Mouse (Mus musculus) heart, embryonic 16.5 days (tissue): ENCODE measurements around the gene Ddx27. TPM values are rescaled to one million over a fixed set of nuclear protein-coding genes. Genes with fewer than 3 reads are reported as not detected.

Experiments
- ATAC-seq: fragments of 200-750 bp; cut with Nextera tagmentation; replicated peaks from 2 replicates; pipeline ENCODE4 v1.8.0; 2017; ENCODE audit warnings: moderate number of reproducible peaks; ENCODE audit not compliant: insufficient read depth, low FRiP score; ENCODE audit errors: extremely low read depth
- H3K27ac ChIP-seq: fragments of 300-500 bp; sonication (generic); 2 replicates; pipeline ENCODE4 v1.5.1; 2014; ENCODE audit warnings: mild to moderate bottlenecking, low read length, control low read depth, moderate library complexity
- H3K27me3 ChIP-seq: fragments of 300-500 bp; sonication (generic); 2 replicates; pipeline ENCODE4 v1.6.1; 2014; ENCODE audit warnings: low read length, mixed read lengths; ENCODE audit not compliant: control insufficient read depth, insufficient read depth
- H3K36me3 ChIP-seq: fragments of 300-500 bp; sonication (generic); 2 replicates; pipeline ENCODE4 v1.6.1; 2014; ENCODE audit not compliant: control insufficient read depth, insufficient read depth
- H3K4me1 ChIP-seq: fragments of 300-500 bp; sonication (generic); 2 replicates; pipeline ENCODE4 v1.6.1; 2014; ENCODE audit warnings: low read length, mixed read lengths; ENCODE audit not compliant: control insufficient read depth, insufficient read depth
- H3K4me2 ChIP-seq: fragments of 300-500 bp; sonication (generic); 2 replicates; pipeline ENCODE4 v1.6.1; 2014; ENCODE audit warnings: low read depth, mild to moderate bottlenecking, control low read depth, low read length
- H3K4me3 ChIP-seq: fragments of 300-500 bp; sonication (generic); 2 replicates; pipeline ENCODE4 v1.5.1; 2014; ENCODE audit warnings: mild to moderate bottlenecking, control low read depth, low read length
- H3K9ac ChIP-seq: fragments of 300-500 bp; sonication (generic); 2 replicates; pipeline ENCODE4 v1.6.1; 2014; ENCODE audit warnings: low read length, control low read depth
- H3K9me3 ChIP-seq: fragments of 300-500 bp; sonication (generic); replicated peaks from 2 replicates; pipeline ENCODE4 v1.6.1; 2016; ENCODE audit warnings: low read length; ENCODE audit not compliant: control insufficient read depth
- WGBS: fragments of 180-500 bp; shearing (Covaris S2); extraction: QIAGEN DNeasy Blood & Tissue Kit; methylation state at CpG from one replicate; pipeline ENCODE4 v1.1.7; 2014; 5-methylcytosine and 5-hydroxymethylcytosine counted together
- polyA plus RNA-seq: library from polyadenylated mRNA; unstranded; fragments of >200 nt; fragmentation: Nextera tagmentation; extraction: Ambion mirVana; gene quantifications from 2 replicates; pipeline ENCODE4 v1.2.1, GENCODE M21; 2015

Ddx27 gene
- polyA plus RNA-seq, 1 experiment from 2014 or later: 33.0 TPM

GRCm38 (mm10) chr2:167043400-167044121, 28.6 kb downstream of the Ddx27 start:
- Histone ChIP-seq H3K36me3 (peaks cover 79% of the 10 kb centered on the region), H3K4me2 (no peak overlapping the region), H3K4me1 (peaks cover 9% of the 10 kb centered on the region), H3K9me3 (no peaks in the 10 kb centered on the region), H3K4me3 (no peak overlapping the region), H3K27me3 (no peaks in the 10 kb centered on the region), H3K27ac (no peak overlapping the region; the same call in 1 of the 2 replicates), H3K9ac (no peak overlapping the region)
- no peak for ATAC-seq
- 63% methylated on average over 12 of the region's 12 CpGs for WGBS

GRCm38 (mm10) chr2:167048223-167048622, 33.2 kb downstream of the Ddx27 start:
- H3K27ac ChIP-seq: peak overlapping the region; percentile 79
- ATAC-seq: no peak

GRCm38 (mm10) chr2:167048698-167049358, 33.8 kb downstream of the Ddx27 start:
- Histone ChIP-seq H3K36me3 (peaks cover 56% of the 10 kb centered on the region), H3K4me2 (no peak overlapping the region), H3K9ac (peak overlapping the region; percentile 36), H3K4me3 (no peak overlapping the region), H3K9me3 (no peaks in the 10 kb centered on the region), H3K27me3 (no peaks in the 10 kb centered on the region), H3K27ac (peak overlapping the region; percentile 79), H3K4me1 (peaks cover 17% of the 10 kb centered on the region)
- WGBS: 56% methylated on average over 8 of the region's 8 CpGs
- ATAC-seq: peak; percentile 81

More at GRCm38 (mm10) chr2:167048223-167048622, 33.2 kb downstream of the Ddx27 start:
- Histone ChIP-seq H3K4me1 (peaks cover 15% of the 10 kb centered on the region), H3K9me3 (no peaks in the 10 kb centered on the region), H3K4me2 (no peak overlapping the region), H3K9ac (peak overlapping the region; percentile 36; the same call in 1 of the 2 replicates), H3K36me3 (peaks cover 60% of the 10 kb centered on the region), H3K4me3 (no peak overlapping the region), H3K27me3 (no peaks in the 10 kb centered on the region)
- 78% methylated on average over 10 of the region's 10 CpGs for WGBS

GRCm38 (mm10) chr2:167053127-167053844, 38.3 kb downstream of the Ddx27 start:
- H3K9me3 ChIP-seq: no peaks in the 10 kb centered on the region
- no peak overlapping the region for H3K4me3 ChIP-seq
- H3K9ac ChIP-seq: no peak overlapping the region; the same call in 1 of the 2 replicates
- H3K27me3 ChIP-seq: no peaks in the 10 kb centered on the region
- no peak overlapping the region for H3K4me2 ChIP-seq
- H3K27ac ChIP-seq: no peak overlapping the region
- no peak for ATAC-seq
- 56% methylated on average over 9 of the region's 9 CpGs for WGBS
- peaks cover 16% of the 10 kb centered on the region for H3K4me1 ChIP-seq
- peaks cover 51% of the 10 kb centered on the region for H3K36me3 ChIP-seq

- no peak overlapping the region for H3K9ac ChIP-seq
- no peak overlapping the region for H3K4me3 ChIP-seq
- no peaks in the 10 kb centered on the region for H3K27me3 ChIP-seq
- no peak overlapping the region for H3K4me2 ChIP-seq
- peaks cover 10% of the 10 kb centered on the region for H3K4me1 ChIP-seq
- H3K27ac ChIP-seq: peak overlapping the region; percentile 3; the same call in 1 of the 2 replicates
- WGBS: 64% methylated on average over 15 of the region's 15 CpGs
- H3K36me3 ChIP-seq: peaks cover 39% of the 10 kb centered on the region
- peak; percentile 20; the same call in 1 of the 2 replicates for ATAC-seq
- no peaks in the 10 kb centered on the region for H3K9me3 ChIP-seq
Observed at GRCm38 (mm10) chr2:167055386-167055785, 40.4 kb downstream of the Ddx27 start.

GRCm38 (mm10) chr2:167056210-167056941, 41.4 kb downstream of the Ddx27 start:
- H3K4me1 ChIP-seq: peaks cover 18% of the 10 kb centered on the region
- H3K9ac ChIP-seq: no peak overlapping the region
- no peaks in the 10 kb centered on the region for H3K9me3 ChIP-seq
- H3K4me2 ChIP-seq: no peak overlapping the region
- WGBS: 92% methylated on average over 15 of the region's 15 CpGs
- H3K36me3 ChIP-seq: peaks cover 39% of the 10 kb centered on the region
- ATAC-seq: no peak
- no peak overlapping the region for H3K4me3 ChIP-seq
- no peak overlapping the region for H3K27ac ChIP-seq
- no peaks in the 10 kb centered on the region for H3K27me3 ChIP-seq

- WGBS: 79% methylated on average over 5 of the region's 5 CpGs
- no peak for ATAC-seq
- no peaks in the 10 kb centered on the region for H3K9me3 ChIP-seq
- no peak overlapping the region for H3K4me2 ChIP-seq
- peaks cover 24% of the 10 kb centered on the region for H3K4me1 ChIP-seq
- no peaks in the 10 kb centered on the region for H3K27me3 ChIP-seq
- no peak overlapping the region for H3K4me3 ChIP-seq
- H3K36me3 ChIP-seq: peaks cover 37% of the 10 kb centered on the region
- no peak overlapping the region for H3K9ac ChIP-seq
- no peak overlapping the region for H3K27ac ChIP-seq
Observed at GRCm38 (mm10) chr2:167056942-167057323, 41.9 kb downstream of the Ddx27 start.

- Histone ChIP-seq H3K4me1 (peaks cover 24% of the 10 kb centered on the region), H3K27me3 (no peaks in the 10 kb centered on the region), H3K9me3 (no peaks in the 10 kb centered on the region), H3K27ac (peak overlapping the region; percentile 43), H3K9ac (no peak overlapping the region), H3K4me3 (no peak overlapping the region), H3K36me3 (peaks cover 32% of the 10 kb centered on the region), H3K4me2 (no peak overlapping the region)
- 57% methylated on average over 3 of the region's 3 CpGs for WGBS
- no peak for ATAC-seq
Observed at GRCm38 (mm10) chr2:167058201-167058600, 43.2 kb downstream of the Ddx27 start.
